Mouse (Mus musculus) ES-Bruce4 (cell line): ENCODE measurements at regions not wholly inside any gene's neighbourhood (a gene's known extent, or its start where the extent isn't known, plus 50 kb on each side); places are given as distances from the start of the nearest gene placed in this dataset.

ENCODE experiments used
- CTCF ChIP-seq: IDR thresholded peaks from one replicate; pipeline ENCODE4 v1.8.1; 2011; ENCODE audit warnings: low read depth, low read length
- EP300 ChIP-seq: IDR thresholded peaks from 2 replicates; pipeline ENCODE4 v1.6.1; 2011; ENCODE audit warnings: low read depth, low read length; ENCODE audit not compliant: insufficient read depth
- POLR2A ChIP-seq: IDR thresholded peaks from one replicate; pipeline ENCODE4 v1.8.1; 2011; ENCODE audit warnings: low read length; ENCODE audit not compliant: insufficient read depth

DNA sequence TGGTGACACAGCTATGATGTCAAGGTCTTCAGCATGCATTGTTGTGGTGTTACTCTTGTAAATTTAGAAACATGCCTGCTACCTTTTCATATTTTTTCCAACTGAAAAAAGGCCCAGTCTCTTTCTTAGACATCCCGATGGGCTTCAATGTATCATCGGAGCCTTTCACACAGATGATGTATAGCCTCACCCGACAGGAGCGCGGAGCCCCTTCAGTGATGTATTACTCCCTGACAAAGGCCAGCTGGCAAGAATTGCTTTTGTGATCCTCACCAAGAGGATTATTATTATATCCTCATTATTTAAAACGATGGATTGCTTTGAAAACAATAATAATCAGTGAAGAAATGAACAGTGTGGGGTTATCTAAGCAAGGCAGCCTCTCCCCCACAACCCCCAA lies 765.5 kb upstream of the Ddx18 start:
- TF ChIP-seq CTCF: no peak
- no peak for TF ChIP-seq POLR2A
- TF ChIP-seq EP300: no peak
